Mouse (Mus musculus) lung, postnatal 0 days (tissue): Measurements from ENCODE around the gene Nadk2. TPM values are rescaled to one million over a fixed set of nuclear protein-coding genes. Genes with fewer than 3 reads are reported as not detected.

Experiments
- ATAC-seq: fragments of 200-750 bp; cut with Nextera tagmentation; 2 replicates; pipeline ENCODE4 v1.8.0; 2017; ENCODE audit warnings: moderate library complexity
- DNase-seq: peaks from one replicate; pipeline ENCODE4 v3.0.0-alpha.2; 2016; ENCODE audit warnings: low spot score
- H3K27ac ChIP-seq: fragments of 300-500 bp; sonication (generic); 2 replicates; pipeline ENCODE4 v1.5.1; 2014; ENCODE audit warnings: antibody characterized with exemption, mild to moderate bottlenecking, low read length, mixed read lengths
- H3K27me3 ChIP-seq: fragments of 300-500 bp; sonication (generic); replicated peaks from 2 replicates; pipeline ENCODE4 v1.6.1; 2014; ENCODE audit warnings: low read length, mixed read lengths; ENCODE audit not compliant: insufficient read depth
- H3K36me3 ChIP-seq: fragments of 300-500 bp; sonication (generic); 2 replicates; pipeline ENCODE4 v1.6.1; 2014; ENCODE audit warnings: low read length, mixed read lengths; ENCODE audit not compliant: insufficient read depth
- H3K4me1 ChIP-seq: fragments of 300-500 bp; sonication (generic); 2 replicates; pipeline ENCODE4 v1.6.1; 2014; ENCODE audit warnings: antibody characterized with exemption, low read depth, low read length, mixed read lengths; ENCODE audit not compliant: insufficient read depth
- H3K4me2 ChIP-seq: fragments of 300-500 bp; sonication (generic); replicated peaks from 2 replicates; pipeline ENCODE4 v1.6.1; 2014; ENCODE audit warnings: low read depth, mild to moderate bottlenecking, low read length, moderate library complexity, mixed read lengths
- H3K4me3 ChIP-seq: fragments of 300-500 bp; sonication (generic); 2 replicates; pipeline ENCODE4 v1.5.1; 2014; ENCODE audit warnings: low read depth, low read length
- H3K9ac ChIP-seq: fragments of 300-500 bp; sonication (generic); replicated peaks from 2 replicates; pipeline ENCODE4 v1.6.1; 2014; ENCODE audit warnings: low read depth, mild to moderate bottlenecking
- H3K9me3 ChIP-seq: fragments of 300-500 bp; sonication (generic); 2 replicates; pipeline ENCODE4 v1.6.1; 2016; ENCODE audit warnings: low read length, mixed read lengths
- CTCF ChIP-seq: IDR thresholded peaks from 2 replicates; pipeline ENCODE4 v1.5.1; 2016; ENCODE audit warnings: antibody characterized with exemption, mild to moderate bottlenecking
- EP300 ChIP-seq: IDR thresholded peaks from 2 replicates; pipeline ENCODE4 v1.6.1; 2016; ENCODE audit warnings: antibody characterized with exemption, mild to moderate bottlenecking, control low read depth
- WGBS: fragments of 180-500 bp; shearing (Covaris S2); extraction: QIAGEN DNeasy Blood & Tissue Kit; methylation state at CpG from one replicate; pipeline ENCODE4 v1.1.7; 2014; 5-methylcytosine and 5-hydroxymethylcytosine counted together
- polyA plus RNA-seq: library from polyadenylated mRNA; unstranded; fragments of >200 nt; fragmentation: Nextera tagmentation; extraction: Ambion mirVana; gene quantifications from 2 replicates; pipeline ENCODE4 v1.2.1, GENCODE M21; 2015

Gene Nadk2
- polyA plus RNA-seq, 1 experiment from 2014 or later: 20.0 TPM

DNA sequence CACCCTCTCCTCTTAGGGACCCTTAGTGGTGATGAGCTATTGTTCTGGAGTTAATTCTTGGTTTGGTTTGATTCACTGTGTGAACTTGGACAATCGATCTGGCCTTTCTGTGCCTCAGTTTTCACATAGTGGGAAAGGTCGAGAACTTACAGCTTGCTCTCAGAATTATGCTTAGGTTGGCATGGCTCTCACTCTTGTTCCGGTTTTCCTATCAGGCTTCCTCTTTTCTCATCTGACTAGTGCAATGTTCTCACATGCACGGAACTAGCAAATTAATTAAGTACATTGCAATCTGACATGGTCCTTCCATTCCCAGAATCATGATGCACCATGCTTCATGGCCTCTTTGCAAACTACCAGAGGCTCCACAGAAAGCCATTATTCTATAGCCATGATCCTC lies 51.9 kb downstream of the Nadk2 start:
- 0 out of 2 replicates have a peak, but pooled peaks cover 5% of the 10 kb centered on the region for H3K36me3 ChIP-seq

DNA sequence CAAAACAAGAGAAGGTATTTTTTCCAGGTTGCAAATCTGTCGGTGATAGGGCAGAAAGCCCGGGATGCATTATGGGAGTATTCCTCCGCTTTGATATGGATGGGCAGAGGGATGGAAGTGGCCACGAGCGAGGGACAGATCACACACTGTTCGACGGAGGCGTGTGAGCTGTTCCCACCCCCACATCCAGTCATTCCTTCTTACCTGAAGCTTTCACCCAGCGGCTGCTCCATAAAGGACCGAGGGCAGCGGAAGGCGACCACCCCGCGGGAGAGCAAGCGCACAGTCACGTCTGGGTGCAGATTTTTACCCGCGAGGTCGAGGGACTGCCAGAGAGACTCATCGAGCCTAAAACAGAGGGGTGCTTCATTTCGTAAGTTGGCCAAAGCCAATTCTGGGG lies 53.8 kb downstream of the Nadk2 start:
- 91% methylated on average over 21 of the region's 21 CpGs for WGBS
- Histone ChIP-seq H3K4me2 (no peak overlapping the region), H3K9ac (no peak overlapping the region), H3K36me3 (0 out of 2 replicates have a peak, but pooled peaks cover 5% of the 10 kb centered on the region), H3K27ac (no peak overlapping the region), H3K27me3 (no peaks in the 10 kb centered on the region), H3K4me1 (no peaks in the 10 kb centered on the region), H3K9me3 (no peaks in the 10 kb centered on the region), H3K4me3 (no peak overlapping the region)
- ATAC-seq (no peak), DNase-seq (no peak)
- no peak for TF ChIP-seq EP300
- TF ChIP-seq CTCF: no peak

More for the DNA sequence above, 51.9 kb downstream of the Nadk2 start:
- no peak overlapping the region for H3K27ac ChIP-seq
- H3K4me2 ChIP-seq: no peak overlapping the region
- no peaks in the 10 kb centered on the region for H3K9me3 ChIP-seq
- H3K27me3 ChIP-seq: no peaks in the 10 kb centered on the region
- ATAC-seq (no peak), DNase-seq (no peak)
- no peak overlapping the region for H3K4me3 ChIP-seq
- no peaks in the 10 kb centered on the region for H3K4me1 ChIP-seq
- TF ChIP-seq CTCF (no peak), EP300 (no peak)
- no peak overlapping the region for H3K9ac ChIP-seq
- WGBS: 84% methylated on average over 4 of the region's 4 CpGs

DNA sequence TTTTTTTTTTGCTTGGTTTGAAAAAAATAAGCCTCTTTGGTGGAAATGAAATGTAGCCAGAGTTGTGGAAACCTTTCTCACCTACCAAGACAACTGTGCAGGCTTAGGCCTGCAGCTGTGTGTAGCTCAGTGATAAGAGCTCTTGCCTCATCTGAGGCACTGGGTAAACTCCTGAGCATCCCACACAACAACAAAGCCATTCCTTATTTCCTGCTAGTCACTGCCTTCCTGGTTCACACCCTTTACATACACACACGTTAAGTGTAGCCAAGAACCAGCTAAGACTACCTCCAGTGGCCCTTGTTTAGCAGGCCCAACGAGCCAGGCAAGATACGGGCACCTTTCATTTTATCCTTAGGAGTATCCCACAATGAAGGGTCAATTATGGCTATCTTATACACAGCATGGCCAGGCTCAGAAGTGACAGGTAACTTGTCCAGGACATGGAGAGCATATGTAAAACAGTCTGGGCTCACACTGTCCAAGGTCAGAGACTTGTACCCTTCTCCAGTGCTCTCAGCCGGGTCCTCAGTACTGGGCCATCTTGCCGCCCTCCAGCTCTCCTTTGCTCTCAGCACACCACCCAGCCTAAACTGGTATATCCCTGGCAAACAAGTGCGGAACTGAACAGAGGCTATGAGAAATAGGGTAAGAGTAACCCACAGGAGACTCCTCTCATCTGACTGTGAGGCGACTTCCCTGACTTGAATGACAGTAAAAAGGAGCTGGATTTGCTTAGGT lies 56.2 kb downstream of the Nadk2 start:
- Histone ChIP-seq H3K4me1 (no peaks in the 10 kb centered on the region), H3K4me3 (no peak overlapping the region), H3K36me3 (0 out of 2 replicates have a peak, but pooled peaks cover 5% of the 10 kb centered on the region), H3K9me3 (no peaks in the 10 kb centered on the region), H3K27me3 (no peaks in the 10 kb centered on the region), H3K27ac (no peak overlapping the region), H3K4me2 (no peak overlapping the region), H3K9ac (no peak overlapping the region)
- WGBS: 73% methylated on average over 7 of the region's 7 CpGs
- peak; percentile 27 for DNase-seq
- TF ChIP-seq CTCF (no peak), EP300 (no peak)
- ATAC-seq: peak; percentile 53

DNA sequence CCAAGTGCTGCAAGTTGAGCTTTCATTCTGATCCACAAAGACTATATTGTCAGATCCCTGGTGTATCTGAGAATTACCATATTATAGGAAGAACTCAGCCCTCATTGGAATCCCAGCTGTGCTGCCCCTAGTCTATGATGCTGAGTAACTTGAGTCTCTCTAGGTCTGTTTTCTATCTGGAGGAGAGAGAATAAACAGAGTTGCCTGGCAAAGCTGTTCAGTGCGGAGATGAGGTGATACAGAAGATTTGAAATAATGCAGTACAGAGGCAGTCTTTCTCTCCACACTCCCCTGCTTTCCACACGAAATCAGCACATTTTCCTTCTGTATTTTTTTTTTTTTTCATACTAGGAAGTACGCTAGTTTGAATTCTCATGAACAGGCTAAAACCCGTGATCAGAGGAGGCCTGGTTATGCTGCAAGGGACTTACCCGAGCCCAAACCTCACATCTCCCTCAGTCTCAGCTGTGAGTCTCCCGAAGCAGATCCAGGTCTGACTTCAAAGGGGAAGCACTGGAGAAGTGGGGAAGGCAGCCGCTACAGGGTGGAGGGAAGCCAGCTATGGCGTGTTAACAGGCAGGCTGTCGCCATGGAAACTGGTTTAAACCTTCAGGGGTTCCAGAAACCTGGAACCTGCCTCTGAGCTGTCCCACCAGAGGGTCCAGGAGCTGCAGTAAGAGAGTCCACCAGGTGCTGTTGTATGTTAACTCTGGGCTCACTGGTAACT lies 59.9 kb downstream of the Nadk2 start:
- no peaks in the 10 kb centered on the region for H3K36me3 ChIP-seq

DNA sequence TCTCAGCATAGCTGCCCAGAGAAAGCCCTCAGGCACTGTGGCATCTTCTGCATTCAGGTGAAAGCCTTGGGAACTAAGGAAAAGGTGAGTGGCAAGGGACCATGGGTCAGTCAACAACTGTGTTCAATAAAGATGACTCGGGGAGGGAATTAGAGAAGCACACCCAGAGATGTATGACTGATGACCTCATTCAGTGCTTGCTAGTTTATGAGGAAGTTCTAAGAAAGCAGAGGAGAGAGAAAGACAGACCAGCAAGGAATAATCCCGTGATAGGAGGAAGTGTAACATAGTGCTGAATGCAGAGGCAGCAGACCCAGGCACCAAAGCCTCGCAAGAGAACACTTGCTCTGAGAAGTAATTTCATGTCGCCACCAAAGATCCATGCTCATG lies 60.4 kb downstream of the Nadk2 start:
- ATAC-seq (no peak), DNase-seq (no peak)
- no peak overlapping the region for H3K4me3 ChIP-seq
- no peak overlapping the region for H3K9ac ChIP-seq
- no peaks in the 10 kb centered on the region for H3K36me3 ChIP-seq
- H3K27ac ChIP-seq: no peak overlapping the region
- 76% methylated on average over 4 of the region's 4 CpGs for WGBS
- TF ChIP-seq CTCF: no peak
- no peak for TF ChIP-seq EP300
- no peak overlapping the region for H3K4me2 ChIP-seq
- H3K4me1 ChIP-seq: no peaks in the 10 kb centered on the region
- H3K9me3 ChIP-seq: no peaks in the 10 kb centered on the region
- no peaks in the 10 kb centered on the region for H3K27me3 ChIP-seq

More for the DNA sequence above, 59.9 kb downstream of the Nadk2 start:
- H3K27me3 ChIP-seq: no peaks in the 10 kb centered on the region
- 66% methylated on average over 9 of the region's 9 CpGs for WGBS
- H3K9ac ChIP-seq: no peak overlapping the region
- DNase-seq (no peak), ATAC-seq (no peak)
- no peaks in the 10 kb centered on the region for H3K9me3 ChIP-seq
- no peak overlapping the region for H3K27ac ChIP-seq
- no peak overlapping the region for H3K4me2 ChIP-seq
- no peak for TF ChIP-seq CTCF
- TF ChIP-seq EP300: no peak
- no peak overlapping the region for H3K4me3 ChIP-seq
- no peaks in the 10 kb centered on the region for H3K4me1 ChIP-seq

DNA sequence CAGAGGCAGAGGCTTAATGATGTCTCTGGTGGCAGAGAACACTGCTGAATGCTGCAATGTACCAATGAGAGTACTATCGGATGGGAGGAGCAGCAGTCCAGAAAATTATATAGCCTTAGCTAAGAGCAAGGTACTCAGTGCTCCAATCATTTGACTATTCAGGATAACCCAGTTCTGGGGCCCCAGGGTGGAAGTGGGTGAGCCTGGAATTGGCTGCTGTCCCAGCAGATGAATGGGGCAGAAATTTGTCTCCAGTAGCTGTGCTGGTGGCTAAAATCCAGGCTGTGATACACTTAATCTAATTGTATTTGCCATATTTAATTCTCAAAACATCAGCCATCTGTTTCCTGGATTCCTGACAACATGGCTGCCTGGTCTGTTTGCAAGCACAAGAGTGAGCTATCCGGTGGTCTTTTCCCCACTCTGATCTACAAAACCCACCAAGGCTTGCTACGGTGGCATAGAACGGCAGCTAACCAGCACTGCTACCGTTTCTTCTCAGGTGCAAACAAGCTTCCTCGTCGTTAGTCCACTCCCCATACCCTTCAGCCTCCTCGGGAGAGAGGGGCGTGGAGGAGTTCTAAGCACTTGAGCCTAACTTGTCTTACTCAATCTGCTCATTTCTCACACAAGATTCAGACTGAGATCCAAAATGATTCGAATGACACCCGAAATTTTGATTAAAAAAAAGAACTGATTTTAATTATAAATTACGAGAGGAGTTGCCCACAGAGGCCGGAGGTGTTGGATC lies 61.8 kb downstream of the Nadk2 start:
- H3K9ac ChIP-seq: no peak overlapping the region
- H3K4me2 ChIP-seq: no peak overlapping the region; the same call in 1 of the 2 replicates
- 60% methylated on average over 13 of the region's 13 CpGs for WGBS
- H3K4me3 ChIP-seq: no peak overlapping the region
- TF ChIP-seq CTCF: no peak
- TF ChIP-seq EP300: no peak
- peak overlapping the region; percentile 62 for H3K27ac ChIP-seq
- ATAC-seq: peak; percentile 55
- H3K27me3 ChIP-seq: no peaks in the 10 kb centered on the region
- peak; percentile 60 for DNase-seq
- H3K4me1 ChIP-seq: no peaks in the 10 kb centered on the region
- H3K36me3 ChIP-seq: no peaks in the 10 kb centered on the region
- no peaks in the 10 kb centered on the region for H3K9me3 ChIP-seq
